17 mouse cellular contexts compared by ENCODE assay signal in the genomic region with DNA sequence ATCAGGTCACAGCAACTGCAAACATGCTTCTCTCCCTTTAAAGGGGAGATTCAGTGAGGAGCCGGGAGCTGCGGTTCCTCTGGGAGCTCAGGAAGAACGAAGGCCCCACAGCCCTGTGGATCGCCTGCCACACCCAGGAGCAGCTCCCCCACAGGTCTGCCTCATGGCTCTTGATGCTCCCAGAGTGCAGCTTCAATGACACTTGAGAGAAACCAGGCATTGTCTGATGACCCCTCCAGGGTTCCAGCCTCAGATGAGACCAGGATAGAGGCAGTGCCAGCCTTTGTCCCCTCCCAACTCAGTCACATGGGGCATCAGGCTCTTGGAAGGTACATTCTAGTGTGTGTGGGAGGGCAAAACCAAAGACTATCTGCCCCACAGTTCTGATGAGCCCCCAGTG. TPM values are rescaled to one million over a fixed set of nuclear protein-coding genes. Genes with fewer than 3 reads are reported as not detected.
DNase-seq lines count a peak whose midpoint lies in the region; ATAC-seq lines count a peak whose summit lies in the region.
"Had no signal": no experiment of that assay in that cellular context is flagged by ENCODE, and none has a peak within 500 bp of the region (broad histone marks: within the 10 kb centered on the region; RNA-seq: fewer than 3 reads in every experiment).

No protein-coding gene starts in this region.

- WGBS in hindbrain, embryonic 16.5 days = 41% methylated on average over 4 of the region's 4 CpGs
- WGBS in hindbrain, embryonic 12.5 days = 57% methylated on average over 4 of the region's 4 CpGs
- WGBS in embryonic facial prominence, embryonic 14.5 days = 42% methylated on average over 4 of the region's 4 CpGs

- no peaks in the 10 kb centered on the region for H3K9me3 ChIP-seq in hindbrain, embryonic 16.5 days (ENCODE audit: control insufficient read depth, low read length)
- no peaks in the 10 kb centered on the region for H3K9me3 ChIP-seq in hindbrain, embryonic 12.5 days (replicated peaks)
- no peaks in the 10 kb centered on the region for H3K9me3 ChIP-seq in embryonic facial prominence, embryonic 14.5 days (ENCODE audit: control insufficient read depth, low read length)
- H3K9me3 ChIP-seq: G1E had no signal

- no peak overlapping the region for H3K4me2 ChIP-seq in hindbrain, embryonic 16.5 days (ENCODE audit: low read length)
- no peak overlapping the region for H3K4me2 ChIP-seq in hindbrain, embryonic 12.5 days (replicated peaks)
- no peak overlapping the region for H3K4me2 ChIP-seq in embryonic facial prominence, embryonic 14.5 days (ENCODE audit: low read depth, low read length)

- no peak overlapping the region for H3K27ac ChIP-seq in hindbrain, embryonic 16.5 days (ENCODE audit: low read depth, low read length)
- no peak overlapping the region; the same call in 1 of the 2 replicates for H3K27ac ChIP-seq in hindbrain, embryonic 12.5 days
- peak overlapping the region; percentile 69; the same call in 1 of the 2 replicates for H3K27ac ChIP-seq in embryonic facial prominence, embryonic 14.5 days (replicated peaks; ENCODE audit: low read depth, low read length)

- ATAC-seq in hindbrain, embryonic 16.5 days = no peak
- ATAC-seq in hindbrain, embryonic 12.5 days (ENCODE audit: low FRiP score) = no peak
- no peak; the same call in 1 of the 2 replicates for ATAC-seq in embryonic facial prominence, embryonic 14.5 days (ENCODE audit: low read depth)

- H3K36me3 ChIP-seq in hindbrain, embryonic 16.5 days (ENCODE audit: control insufficient read depth, insufficient read depth, low read length) = no peaks in the 10 kb centered on the region
- no peaks in the 10 kb centered on the region for H3K36me3 ChIP-seq in hindbrain, embryonic 12.5 days
- no peaks in the 10 kb centered on the region for H3K36me3 ChIP-seq in embryonic facial prominence, embryonic 14.5 days (ENCODE audit: control insufficient read depth, insufficient read depth, low read length)
- H3K36me3 ChIP-seq: G1E had no signal

- H3K4me3 ChIP-seq in hindbrain, embryonic 16.5 days (ENCODE audit: low read length) = no peak overlapping the region
- no peak overlapping the region for H3K4me3 ChIP-seq in hindbrain, embryonic 12.5 days
- no peak overlapping the region for H3K4me3 ChIP-seq in embryonic facial prominence, embryonic 14.5 days (ENCODE audit: low read depth, low read length)
- H3K4me3 ChIP-seq: erythroblast, embryonic 14.5 days had no signal

- H3K9ac ChIP-seq in hindbrain, embryonic 16.5 days (ENCODE audit: low read depth, low read length) = 0 out of 2 replicates have a peak overlapping the region, but pooled peaks have one; percentile 29
- H3K9ac ChIP-seq in hindbrain, embryonic 12.5 days = no peak overlapping the region
- no peak overlapping the region for H3K9ac ChIP-seq in embryonic facial prominence, embryonic 14.5 days (ENCODE audit: low read depth, low read length)

- H3K4me1 ChIP-seq in hindbrain, embryonic 16.5 days (ENCODE audit: control insufficient read depth, insufficient read depth, low read depth, low read length) = peaks cover 24% of the 10 kb centered on the region
- H3K4me1 ChIP-seq in hindbrain, embryonic 12.5 days = peaks cover 21% of the 10 kb centered on the region
- no peaks in the 10 kb centered on the region; the same call in 1 of the 2 replicates for H3K4me1 ChIP-seq in embryonic facial prominence, embryonic 14.5 days (ENCODE audit: control insufficient read depth, insufficient read depth, low read length)

- peak; percentile 74 for DNase-seq in cerebellum, adult 9-11 months
- DNase-seq in cerebellum, postnatal 4 days (ENCODE audit: low spot score in 2 of 2) = no peak
- peak; percentile 72 for DNase-seq in brain, adult 2 months (ENCODE audit: low read depth, low spot score)
- DNase-seq in embryonic facial prominence, embryonic 14.5 days (ENCODE audit: low spot score) = peak; percentile 10
- DNase-seq in thymus, postnatal 36 days = no peak
- no peak for DNase-seq in spleen, postnatal 14 days (ENCODE audit: low spot score in 2 of 2)
- DNase-seq: heart, adult 18-20 months; heart, postnatal 14 days; kidney, adult 11 months; kidney, postnatal 25 days; lung, adult 18-20 months; lung, postnatal 4 days; thymus, adult 18-20 months had no signal

- H3K27me3 ChIP-seq in hindbrain, embryonic 16.5 days (replicated peaks; ENCODE audit: control insufficient read depth, insufficient read depth, low read length) = no peaks in the 10 kb centered on the region
- H3K27me3 ChIP-seq in hindbrain, embryonic 12.5 days = 0 out of 2 replicates have a peak, but pooled peaks cover 2% of the 10 kb centered on the region
- H3K27me3 ChIP-seq in embryonic facial prominence, embryonic 14.5 days (replicated peaks; ENCODE audit: control insufficient read depth, insufficient read depth, low read length) = no peaks in the 10 kb centered on the region

RNA-seq across cellular contexts. Expression of a gene that starts 52.4 kb away (rescaled TPM):
- 72.1 and 72.5 TPM in 2 replicates for polyA plus RNA-seq in hindbrain, embryonic 16.5 days (2015; fragmentation: Nextera tagmentation; extraction: Ambion mirVana)
- polyA plus RNA-seq in hindbrain, embryonic 12.5 days (2016; fragmentation: Nextera tagmentation; extraction: Ambion mirVana) = 90.8 and 98.6 TPM in 2 replicates
- 66.1 and 68.5 TPM in 2 replicates for polyA plus RNA-seq in embryonic facial prominence, embryonic 14.5 days (2014; fragmentation: Nextera tagmentation; extraction: Ambion mirVana)

RNA-seq across cellular contexts. Expression of a gene that starts 59.2 kb away (rescaled TPM):
- polyA plus RNA-seq in hindbrain, embryonic 16.5 days (2015; fragmentation: Nextera tagmentation; extraction: Ambion mirVana) = 93.2 and 93.9 TPM in 2 replicates
- polyA plus RNA-seq in hindbrain, embryonic 12.5 days (2016; fragmentation: Nextera tagmentation; extraction: Ambion mirVana) = 33.7 and 33.9 TPM in 2 replicates
- polyA plus RNA-seq in embryonic facial prominence, embryonic 14.5 days (2014; fragmentation: Nextera tagmentation; extraction: Ambion mirVana) = 9.8 and 10.2 TPM in 2 replicates
- polyA plus RNA-seq: G1E had no signal

Comparison
In these comparisons a context has a peak if more than half of its experiments do, and no peak if none do; other contexts are left out.
1. DNase-seq: peak in cerebellum, adult 9-11 months (single experiment), brain, adult 2 months (single experiment) and embryonic facial prominence, embryonic 14.5 days (single experiment); none in cerebellum, postnatal 4 days (0 of 2), thymus, postnatal 36 days (0 of 2) and spleen, postnatal 14 days (0 of 2).